Mouse (Mus musculus): ENCODE results near the gene Dnaic1. TPM values are rescaled to one million over a fixed set of nuclear protein-coding genes. Genes with fewer than 3 reads are reported as not detected.

The Dnaic1 gene
- total RNA-seq, 1 experiment: 1.7 TPM

GRCm38 (mm10) chr4:41653296-41653695, 83.7 kb downstream of the Dnaic1 start:
- Histone ChIP-seq H3K9ac (ENCODE audit: insufficient read depth, low read depth, low read length, poor library complexity, severe bottlenecking) (no peak overlapping the region), H3K4me1 (ENCODE audit: control insufficient read depth in 2 of 2, insufficient read depth in 2 of 2, low read length in 2 of 2, poor library complexity in 1 of 2) (peaks cover 0 to 8% of the 10 kb centered on the region in 2 experiments; a peak in 1 of 4 replicates), H3K27ac (ENCODE audit: insufficient read depth, low read depth, low read length, poor library complexity, severe bottlenecking) (no peak overlapping the region), H3K9me3 (ENCODE audit: control insufficient read depth, insufficient read depth, low read depth, low read length) (no peaks in the 10 kb centered on the region), H3K36me3 (ENCODE audit: control insufficient read depth, insufficient read depth, low read length, poor library complexity, severe bottlenecking) (no peaks in the 10 kb centered on the region; the same call in 1 of the 2 replicates), H3K4me3 (ENCODE audit: insufficient read depth in 1 of 2, low read depth in 1 of 2, low read length in 2 of 2, poor library complexity in 1 of 2, severe bottlenecking in 1 of 2) (no peak overlapping the region)
- TF ChIP-seq ZC3H11A (IDR thresholded peaks at IDR 0.05; ENCODE audit: borderline replicate concordance, low read depth, low read length) (no peak), ZNF384 (IDR thresholded peaks at IDR 0.05; ENCODE audit: low read depth, low read length) (no peak), CHD2 (IDR thresholded peaks at IDR 0.05; ENCODE audit: low read depth, low read length) (no peak), MAFK (IDR thresholded peaks at IDR 0.05; ENCODE audit: insufficient read depth, low read depth, low read length) (no peak), HCFC1 (IDR thresholded peaks at IDR 0.05; ENCODE audit: borderline replicate concordance, insufficient read depth, low read length) (no peak)
- DNase-seq (ENCODE audit: low read depth, low spot score): peak; percentile 90
- in situ Hi-C loops (cut with MboI; ENCODE audit: low sequenced_read_pairs in 2 of 2, unreplicated experiment in 2 of 2): no loop called here

- H3K4me1 ChIP-seq (ENCODE audit: control insufficient read depth in 2 of 2, insufficient read depth in 2 of 2, low read length in 2 of 2, poor library complexity in 1 of 2): peaks cover 0 to 10% of the 10 kb centered on the region in 2 experiments; a peak in 1 of 4 replicates
Measured at GRCm38 (mm10) chr4:41653730-41654129, 84.2 kb downstream of the Dnaic1 start.

GRCm38 (mm10) chr4:41654217-41654616, 84.6 kb downstream of the Dnaic1 start:
- TF ChIP-seq ZNF384 (IDR thresholded peaks at IDR 0.05; ENCODE audit: low read depth, low read length) (no peak), HCFC1 (IDR thresholded peaks at IDR 0.05; ENCODE audit: borderline replicate concordance, insufficient read depth, low read length) (no peak), CHD2 (IDR thresholded peaks at IDR 0.05; ENCODE audit: low read depth, low read length) (no peak), MAFK (IDR thresholded peaks at IDR 0.05; ENCODE audit: insufficient read depth, low read depth, low read length) (no peak), ZC3H11A (IDR thresholded peaks at IDR 0.05; ENCODE audit: borderline replicate concordance, low read depth, low read length) (no peak)
- peaks cover 2 to 14% of the 10 kb centered on the region in 2 experiments; a peak in 1 of 4 replicates for H3K4me1 ChIP-seq (ENCODE audit: control insufficient read depth in 2 of 2, insufficient read depth in 2 of 2, low read length in 2 of 2, poor library complexity in 1 of 2)
- no peaks in the 10 kb centered on the region for H3K9me3 ChIP-seq (ENCODE audit: control insufficient read depth, insufficient read depth, low read depth, low read length)
- no peak overlapping the region for H3K27ac ChIP-seq (ENCODE audit: insufficient read depth, low read depth, low read length, poor library complexity, severe bottlenecking)
- H3K9ac ChIP-seq (ENCODE audit: insufficient read depth, low read depth, low read length, poor library complexity, severe bottlenecking): no peak overlapping the region
- H3K4me3 ChIP-seq (ENCODE audit: insufficient read depth in 1 of 2, low read depth in 1 of 2, low read length in 2 of 2, poor library complexity in 1 of 2, severe bottlenecking in 1 of 2): no peak overlapping the region
- peak; percentile 74 for DNase-seq (ENCODE audit: low read depth, low spot score)
- in situ Hi-C loops (cut with MboI; ENCODE audit: low sequenced_read_pairs in 2 of 2, unreplicated experiment in 2 of 2): no loop called here
- H3K36me3 ChIP-seq (ENCODE audit: control insufficient read depth, insufficient read depth, low read length, poor library complexity, severe bottlenecking): no peaks in the 10 kb centered on the region; the same call in 1 of the 2 replicates

More at GRCm38 (mm10) chr4:41653730-41654129, 84.2 kb downstream of the Dnaic1 start:
- in situ Hi-C loops (cut with MboI; ENCODE audit: low sequenced_read_pairs in 2 of 2, unreplicated experiment in 2 of 2): no loop called here
- Histone ChIP-seq H3K27ac (ENCODE audit: insufficient read depth, low read depth, low read length, poor library complexity, severe bottlenecking) (no peak overlapping the region), H3K4me3 (ENCODE audit: insufficient read depth in 1 of 2, low read depth in 1 of 2, low read length in 2 of 2, poor library complexity in 1 of 2, severe bottlenecking in 1 of 2) (no peak overlapping the region), H3K9me3 (ENCODE audit: control insufficient read depth, insufficient read depth, low read depth, low read length) (no peaks in the 10 kb centered on the region), H3K9ac (ENCODE audit: insufficient read depth, low read depth, low read length, poor library complexity, severe bottlenecking) (no peak overlapping the region), H3K36me3 (ENCODE audit: control insufficient read depth, insufficient read depth, low read length, poor library complexity, severe bottlenecking) (no peaks in the 10 kb centered on the region; the same call in 1 of the 2 replicates)
- DNase-seq (ENCODE audit: low read depth, low spot score): no peak
- TF ChIP-seq ZC3H11A (IDR thresholded peaks at IDR 0.05; ENCODE audit: borderline replicate concordance, low read depth, low read length) (no peak), MAFK (IDR thresholded peaks at IDR 0.05; ENCODE audit: insufficient read depth, low read depth, low read length) (no peak), CHD2 (IDR thresholded peaks at IDR 0.05; ENCODE audit: low read depth, low read length) (no peak), ZNF384 (IDR thresholded peaks at IDR 0.05; ENCODE audit: low read depth, low read length) (no peak), HCFC1 (IDR thresholded peaks at IDR 0.05; ENCODE audit: borderline replicate concordance, insufficient read depth, low read length) (no peak)

- no peak overlapping the region for H3K4me3 ChIP-seq (ENCODE audit: insufficient read depth in 1 of 2, low read depth in 1 of 2, low read length in 2 of 2, poor library complexity in 1 of 2, severe bottlenecking in 1 of 2)
- no peaks in the 10 kb centered on the region for H3K9me3 ChIP-seq (ENCODE audit: control insufficient read depth, insufficient read depth, low read depth, low read length)
- in situ Hi-C loops (cut with MboI; ENCODE audit: low sequenced_read_pairs in 2 of 2, unreplicated experiment in 2 of 2): no loop called here
- no peak overlapping the region for H3K9ac ChIP-seq (ENCODE audit: insufficient read depth, low read depth, low read length, poor library complexity, severe bottlenecking)
- no peaks in the 10 kb centered on the region; the same call in 1 of the 2 replicates for H3K36me3 ChIP-seq (ENCODE audit: control insufficient read depth, insufficient read depth, low read length, poor library complexity, severe bottlenecking)
- no peak for DNase-seq (ENCODE audit: low read depth, low spot score)
- H3K4me1 ChIP-seq (ENCODE audit: control insufficient read depth in 2 of 2, insufficient read depth in 2 of 2, low read length in 2 of 2, poor library complexity in 1 of 2): peaks cover 2 to 19% of the 10 kb centered on the region in 2 experiments; a peak in 1 of 4 replicates
- no peak for TF ChIP-seq HCFC1 (IDR thresholded peaks at IDR 0.05; ENCODE audit: borderline replicate concordance, insufficient read depth, low read length)
- TF ChIP-seq MAFK (IDR thresholded peaks at IDR 0.05; ENCODE audit: insufficient read depth, low read depth, low read length): no peak
- TF ChIP-seq ZNF384 (IDR thresholded peaks at IDR 0.05; ENCODE audit: low read depth, low read length): no peak
- no peak for TF ChIP-seq ZC3H11A (IDR thresholded peaks at IDR 0.05; ENCODE audit: borderline replicate concordance, low read depth, low read length)
- TF ChIP-seq CHD2 (IDR thresholded peaks at IDR 0.05; ENCODE audit: low read depth, low read length): no peak
- H3K27ac ChIP-seq (ENCODE audit: insufficient read depth, low read depth, low read length, poor library complexity, severe bottlenecking): no peak overlapping the region
Measured at GRCm38 (mm10) chr4:41655525-41655924, 86.0 kb downstream of the Dnaic1 start.
